Comparison of ENCODE assay signal across 16 mouse cellular contexts in the genomic region with DNA sequence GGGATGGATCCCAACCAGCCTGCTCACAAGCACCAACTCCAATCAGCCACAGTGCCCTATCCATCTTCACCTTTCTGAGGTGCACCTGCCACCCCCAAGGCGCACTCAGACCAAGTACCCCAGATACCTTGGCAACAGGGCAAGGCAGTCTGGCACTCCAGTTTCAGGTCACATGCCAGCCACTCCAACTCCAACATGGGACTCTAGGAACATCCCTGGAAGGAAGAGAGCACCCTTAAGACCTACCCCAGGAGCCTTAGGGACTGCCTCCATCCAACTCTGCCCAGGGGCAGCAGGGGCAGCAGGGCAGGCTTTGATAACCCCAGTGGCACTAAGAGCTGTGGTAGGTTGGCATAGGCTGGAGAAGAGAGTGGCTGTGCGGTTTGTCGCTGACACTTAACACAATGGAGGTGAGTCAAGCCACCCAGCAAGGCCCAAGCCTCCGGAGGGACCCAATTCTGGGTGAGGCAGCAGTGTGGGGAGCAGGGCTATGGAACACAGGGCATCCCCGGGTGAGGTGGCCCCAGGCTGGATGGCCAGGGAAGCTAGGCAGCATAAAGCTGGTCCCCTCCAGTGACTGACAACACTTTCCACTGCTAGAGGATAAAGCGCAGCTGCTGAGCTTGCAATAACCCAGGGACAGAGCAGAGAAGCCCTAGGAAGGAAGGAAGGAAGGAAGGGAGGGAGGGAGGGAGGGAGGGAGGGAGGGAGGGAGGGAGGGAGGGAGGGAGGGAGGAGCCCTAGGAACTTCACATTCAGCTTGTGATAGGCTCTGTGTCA. TPM values are rescaled to one million over a fixed set of nuclear protein-coding genes. Genes with fewer than 3 reads are reported as not detected.
DNase-seq lines count a peak whose midpoint lies in the region; ATAC-seq and TF ChIP-seq lines count a peak whose summit lies in the region.
"Had no signal": no experiment of that assay in that cellular context is flagged by ENCODE, and none has a peak within 500 bp of the region (broad histone marks: within the 10 kb centered on the region; RNA-seq: fewer than 3 reads in every experiment).

No protein-coding gene starts in this region.

- peak overlapping the region; percentile 11 for H3K4me3 ChIP-seq in heart, adult 2 months
- no peak overlapping the region for H3K4me3 ChIP-seq in kidney, postnatal 0 days (replicated peaks; ENCODE audit: low read depth, low read length)
- no peak overlapping the region for H3K4me3 ChIP-seq in stomach, embryonic 15.5 days (replicated peaks)
- no peak overlapping the region for H3K4me3 ChIP-seq in stomach, postnatal 0 days (ENCODE audit: low read depth, low read length)
- H3K4me3 ChIP-seq: embryonic facial prominence, embryonic 12.5 days; forebrain, embryonic 13.5 days had no signal

- H3K4me2 ChIP-seq in kidney, postnatal 0 days (ENCODE audit: low read length): peak overlapping the region; percentile 75; the same call in 1 of the 2 replicates
- 0 out of 2 replicates have a peak overlapping the region, but pooled peaks have one; percentile 85 for H3K4me2 ChIP-seq in stomach, embryonic 15.5 days
- H3K4me2 ChIP-seq in stomach, postnatal 0 days (replicated peaks; ENCODE audit: low read depth): no peak overlapping the region
- H3K4me2 ChIP-seq: embryonic facial prominence, embryonic 12.5 days had no signal

- DNase-seq in heart, adult 2 months: peak in 1 of 2 experiments; percentile 34
- DNase-seq in heart, postnatal 10 days: no peak
- DNase-seq in kidney, postnatal 0 days (ENCODE audit: low spot score): peak; percentile 66
- DNase-seq in kidney, postnatal 25 days: no peak
- no peak for DNase-seq in stomach, postnatal 0 days (ENCODE audit: low spot score)
- no peak for DNase-seq in layer of hippocampus, postnatal 10 days (ENCODE audit: low spot score in 2 of 2)
- no peak for DNase-seq in right cerebral cortex, adult 2 months (ENCODE audit: low spot score in 2 of 2)
- DNase-seq: adrenal gland, adult 2 months; cerebellum, adult 8-10 months; gastrocnemius, postnatal 25 days; retina, postnatal 1 day; thymus, postnatal 25 days had no signal

- no peak for TF ChIP-seq POLR2A in heart, adult 2 months (IDR thresholded peaks at IDR 0.05; ENCODE audit: insufficient read depth, low read depth, low read length)

- no peak for TF ChIP-seq EP300 in heart, adult 2 months (IDR thresholded peaks at IDR 0.05; ENCODE audit: insufficient read depth, low read depth, low read length)
- TF ChIP-seq EP300 in stomach, postnatal 0 days (optimal IDR thresholded peaks at IDR 0.05): no peak

- H3K27ac ChIP-seq in heart, adult 2 months: peak overlapping the region; percentile 98
- 0 out of 2 replicates have a peak overlapping the region, but pooled peaks have one; percentile 64 for H3K27ac ChIP-seq in kidney, postnatal 0 days
- peak overlapping the region; percentile 23 for H3K27ac ChIP-seq in stomach, embryonic 15.5 days
- no peak overlapping the region for H3K27ac ChIP-seq in stomach, postnatal 0 days (replicated peaks)
- H3K27ac ChIP-seq: embryonic facial prominence, embryonic 12.5 days; forebrain, embryonic 13.5 days had no signal

- no peaks in the 10 kb centered on the region for H3K9me3 ChIP-seq in kidney, postnatal 0 days (replicated peaks; ENCODE audit: low read length)
- no peaks in the 10 kb centered on the region for H3K9me3 ChIP-seq in stomach, embryonic 15.5 days
- no peaks in the 10 kb centered on the region for H3K9me3 ChIP-seq in stomach, postnatal 0 days (ENCODE audit: control insufficient read depth, low read length)
- H3K9me3 ChIP-seq: embryonic facial prominence, embryonic 12.5 days; forebrain, embryonic 13.5 days; intestine, embryonic 15.5 days had no signal

- H3K4me1 ChIP-seq in heart, adult 2 months (ENCODE audit: control insufficient read depth, insufficient read depth, low read length): peaks cover 33% of the 10 kb centered on the region
- peaks cover 42% of the 10 kb centered on the region for H3K4me1 ChIP-seq in kidney, postnatal 0 days (replicated peaks; ENCODE audit: insufficient read depth, low read length)
- peaks cover 56% of the 10 kb centered on the region for H3K4me1 ChIP-seq in stomach, embryonic 15.5 days
- peaks cover 9% of the 10 kb centered on the region for H3K4me1 ChIP-seq in stomach, postnatal 0 days (replicated peaks; ENCODE audit: control insufficient read depth, insufficient read depth)

- H3K27me3 ChIP-seq in heart, adult 2 months (ENCODE audit: control insufficient read depth, insufficient read depth, low read length): no peaks in the 10 kb centered on the region
- H3K27me3 ChIP-seq in kidney, postnatal 0 days (ENCODE audit: insufficient read depth, low read length): no peaks in the 10 kb centered on the region
- no peaks in the 10 kb centered on the region for H3K27me3 ChIP-seq in stomach, embryonic 15.5 days (replicated peaks)
- no peaks in the 10 kb centered on the region for H3K27me3 ChIP-seq in stomach, postnatal 0 days (ENCODE audit: control insufficient read depth, insufficient read depth, low read length)
- H3K27me3 ChIP-seq: intestine, embryonic 15.5 days had no signal

- 45% methylated on average over 6 of the region's 6 CpGs for WGBS in heart, adult 2 months
- 71% methylated on average over 6 of the region's 6 CpGs for WGBS in kidney, postnatal 0 days
- WGBS in stomach, embryonic 15.5 days: 75% methylated on average over 6 of the region's 6 CpGs
- WGBS in stomach, postnatal 0 days: 76% methylated on average over 5 of the region's 6 CpGs

- H3K36me3 ChIP-seq in heart, adult 2 months (ENCODE audit: control insufficient read depth, insufficient read depth, low read length): peaks cover 10% of the 10 kb centered on the region
- H3K36me3 ChIP-seq in kidney, postnatal 0 days (ENCODE audit: insufficient read depth, low read length): 0 out of 2 replicates have a peak, but pooled peaks cover 4% of the 10 kb centered on the region
- peaks cover 7% of the 10 kb centered on the region; the same call in 1 of the 2 replicates for H3K36me3 ChIP-seq in stomach, embryonic 15.5 days
- H3K36me3 ChIP-seq in stomach, postnatal 0 days (ENCODE audit: control insufficient read depth, insufficient read depth, low read length): no peaks in the 10 kb centered on the region; the same call in 1 of the 2 replicates
- H3K36me3 ChIP-seq: intestine, embryonic 15.5 days had no signal

- H3K79me2 ChIP-seq in heart, adult 2 months (replicated peaks; ENCODE audit: control insufficient read depth, insufficient read depth, low read length): peaks cover 31% of the 10 kb centered on the region

- no peak for TF ChIP-seq CTCF in heart, adult 2 months (IDR thresholded peaks at IDR 0.05)
- no peak for TF ChIP-seq CTCF in kidney, postnatal 0 days (IDR thresholded peaks at IDR 0.05; ENCODE audit: low read depth)
- TF ChIP-seq CTCF in stomach, postnatal 0 days (IDR thresholded peaks at IDR 0.05; ENCODE audit: low read depth): no peak

- no peak for ATAC-seq in kidney, postnatal 0 days (replicated peaks; ENCODE audit: low FRiP score, low read depth)
- ATAC-seq in stomach, embryonic 15.5 days (ENCODE audit: insufficient read depth, low FRiP score, low read depth): no peak
- ATAC-seq in stomach, postnatal 0 days (ENCODE audit: low FRiP score, low TSS enrichment): no peak
- ATAC-seq: forebrain, embryonic 13.5 days; intestine, embryonic 15.5 days had no signal

- intact Hi-C loops in heart, adult 2 months (cut with DNase I): no loop called here
- intact Hi-C loops in heart, postnatal 10 days (cut with DNase I): no loop called here

- H3K9ac ChIP-seq in heart, adult 2 months (ENCODE audit: low read depth, low read length): peak overlapping the region; percentile 3; the same call in 1 of the 2 replicates
- H3K9ac ChIP-seq in kidney, postnatal 0 days (ENCODE audit: low read depth, low read length): 0 out of 2 replicates have a peak overlapping the region, but pooled peaks have one; percentile 13
- no peak overlapping the region for H3K9ac ChIP-seq in stomach, embryonic 15.5 days
- H3K9ac ChIP-seq in stomach, postnatal 0 days (ENCODE audit: low read length): no peak overlapping the region
- H3K9ac ChIP-seq: embryonic facial prominence, embryonic 12.5 days; forebrain, embryonic 13.5 days; intestine, embryonic 15.5 days had no signal

RNA-seq across cellular contexts. Expression of a gene that starts 4.9 kb away (rescaled TPM):
- 10 to 100 TPM; 21.6 to 22.5 TPM for total RNA-seq in heart, adult 2 months (2021)
- polyA plus RNA-seq in heart, adult 2 months (2012; rRNA removed): 19.3 and 20.1 TPM in 2 replicates
- total RNA-seq in heart, postnatal 10 days (2021): 10 to 100 TPM; 38.2 to 38.7 TPM
- polyA plus RNA-seq in kidney, postnatal 0 days (2015; fragmentation: Nextera tagmentation; extraction: Ambion mirVana): 19.4 and 21.0 TPM in 2 replicates
- 15.7 and 16.0 TPM in 2 replicates for polyA plus RNA-seq in stomach, embryonic 15.5 days (2015; fragmentation: Nextera tagmentation; extraction: Ambion mirVana)
- polyA plus RNA-seq in stomach, postnatal 0 days (2015; fragmentation: Nextera tagmentation; extraction: Ambion mirVana): 7.9 and 8.6 TPM in 2 replicates
- total RNA-seq in layer of hippocampus, postnatal 10 days (2021): 10 to 100 TPM; 16.5 to 16.7 TPM

RNA-seq across cellular contexts. Expression of a gene that starts 16.2 kb away (rescaled TPM):
- 1 to 10 TPM; 9.3 TPM for total RNA-seq in heart, adult 2 months (2021)
- polyA plus RNA-seq in heart, adult 2 months (2012; rRNA removed): 12.5 and 12.7 TPM in 2 replicates
- 10 to 100 TPM; 13.3 to 15.2 TPM for total RNA-seq in heart, postnatal 10 days (2021)
- 25.7 and 26.7 TPM in 2 replicates for polyA plus RNA-seq in kidney, postnatal 0 days (2015; fragmentation: Nextera tagmentation; extraction: Ambion mirVana)
- polyA plus RNA-seq in stomach, embryonic 15.5 days (2015; fragmentation: Nextera tagmentation; extraction: Ambion mirVana): 23.7 and 26.1 TPM in 2 replicates
- 24.3 and 26.7 TPM in 2 replicates for polyA plus RNA-seq in stomach, postnatal 0 days (2015; fragmentation: Nextera tagmentation; extraction: Ambion mirVana)
- 10 to 100 TPM; 12.1 to 12.2 TPM for total RNA-seq in layer of hippocampus, postnatal 10 days (2021)

Comparison
In these comparisons a context has a peak if more than half of its experiments do, and no peak if none do; other contexts are left out.
1. H3K9ac ChIP-seq: peak in heart, adult 2 months (single experiment) and kidney, postnatal 0 days (single experiment); none in stomach, embryonic 15.5 days (single experiment) and stomach, postnatal 0 days (single experiment).